Mouse (Mus musculus) lung, adult 2 months (tissue): Measurements from ENCODE around the gene Rbmx.

ENCODE experiments used
- CTCF ChIP-seq: fragments of 200-500 bp; IDR thresholded peaks from 2 replicates; pipeline ENCODE4 v1.5.1; 2011; ENCODE audit warnings: mild to moderate bottlenecking, low read length, control low read depth; ENCODE audit not compliant: insufficient read depth
- POLR2A ChIP-seq: fragments of 200-500 bp; IDR thresholded peaks from 2 replicates; pipeline ENCODE4 v1.6.1; 2011; ENCODE audit warnings: low read depth, mild to moderate bottlenecking, control low read depth, low read length, borderline replicate concordance; ENCODE audit errors: extremely low read depth

- TF ChIP-seq CTCF (no peak), POLR2A (no peak)
Observed at GRCm38 (mm10) chrX:57374029-57374428, 18.8 kb downstream of the Rbmx start.
